Mouse (Mus musculus): ENCODE data around the gene Nell1. TPM values are rescaled to one million over a fixed set of nuclear protein-coding genes. Genes with fewer than 3 reads are reported as not detected.

Gene Nell1
- total and polyA plus RNA-seq, 2 experiments from 2014 or later: 0.05 TPM; not detected in 1

GRCm38 (mm10) chr7:50783652-50784051 is 809.0 kb downstream of the Nell1 start:
- H3K4me2 ChIP-seq (ENCODE audit: low read depth, low read length): no peak overlapping the region

GRCm38 (mm10) chr7:50826180-50826579 is 851.5 kb downstream of the Nell1 start:
- WGBS: 52% methylated on average over 7 of the region's 7 CpGs
- Histone ChIP-seq H3K4me1 (ENCODE audit: control insufficient read depth, insufficient read depth) (no peaks in the 10 kb centered on the region), H3K27ac (ENCODE audit: low read depth) (no peak overlapping the region), H3K4me3 (ENCODE audit: low read depth, low read length) (no peak overlapping the region), H3K36me3 (replicated peaks; ENCODE audit: control insufficient read depth, insufficient read depth, low read length) (no peaks in the 10 kb centered on the region), H3K9me3 (replicated peaks; ENCODE audit: control insufficient read depth, low read length) (no peaks in the 10 kb centered on the region), H3K27me3 (ENCODE audit: control insufficient read depth, insufficient read depth, low read length) (no peaks in the 10 kb centered on the region), H3K9ac (replicated peaks; ENCODE audit: low read depth, low read length) (no peak overlapping the region), H3K4me2 (ENCODE audit: low read depth, low read length) (no peak overlapping the region)
- no peak for ATAC-seq (ENCODE audit: insufficient read depth, low read depth)
- TF ChIP-seq CTCF (IDR thresholded peaks at IDR 0.05; ENCODE audit: low read depth) (no peak), EP300 (IDR thresholded peaks at IDR 0.05; ENCODE audit: low read depth) (no peak)
- DNase-seq (ENCODE audit: low spot score): no peak

More at GRCm38 (mm10) chr7:50783652-50784051, 809.0 kb downstream of the Nell1 start:
- Histone ChIP-seq H3K9ac (replicated peaks; ENCODE audit: low read depth, low read length) (no peak overlapping the region), H3K27ac (ENCODE audit: low read depth) (no peak overlapping the region), H3K27me3 (ENCODE audit: control insufficient read depth, insufficient read depth, low read length) (no peaks in the 10 kb centered on the region), H3K36me3 (replicated peaks; ENCODE audit: control insufficient read depth, insufficient read depth, low read length) (no peaks in the 10 kb centered on the region), H3K9me3 (replicated peaks; ENCODE audit: control insufficient read depth, low read length) (no peaks in the 10 kb centered on the region), H3K4me1 (ENCODE audit: control insufficient read depth, insufficient read depth) (no peaks in the 10 kb centered on the region), H3K4me3 (ENCODE audit: low read depth, low read length) (no peak overlapping the region)
- no peak for ATAC-seq (ENCODE audit: insufficient read depth, low read depth)
- DNase-seq (ENCODE audit: low spot score): no peak
- 61% methylated on average over 1 of the region's 1 CpGs for WGBS
- TF ChIP-seq CTCF (IDR thresholded peaks at IDR 0.05; ENCODE audit: low read depth) (peak; percentile 28), EP300 (IDR thresholded peaks at IDR 0.05; ENCODE audit: low read depth) (no peak)

GRCm38 (mm10) chr7:50832799-50833198 is 858.1 kb downstream of the Nell1 start:
- no peaks in the 10 kb centered on the region for H3K27me3 ChIP-seq (ENCODE audit: control insufficient read depth, insufficient read depth, low read length)
- no peak overlapping the region for H3K4me3 ChIP-seq (ENCODE audit: low read depth, low read length)
- no peaks in the 10 kb centered on the region for H3K36me3 ChIP-seq (replicated peaks; ENCODE audit: control insufficient read depth, insufficient read depth, low read length)
- no peak overlapping the region for H3K27ac ChIP-seq (ENCODE audit: low read depth)
- H3K9me3 ChIP-seq (replicated peaks; ENCODE audit: control insufficient read depth, low read length): no peaks in the 10 kb centered on the region
- no peak overlapping the region for H3K4me2 ChIP-seq (ENCODE audit: low read depth, low read length)
- H3K4me1 ChIP-seq (ENCODE audit: control insufficient read depth, insufficient read depth): no peaks in the 10 kb centered on the region
- no peak for TF ChIP-seq EP300 (IDR thresholded peaks at IDR 0.05; ENCODE audit: low read depth)
- TF ChIP-seq CTCF (IDR thresholded peaks at IDR 0.05; ENCODE audit: low read depth): no peak
- 48% methylated on average over 3 of the region's 3 CpGs for WGBS
- DNase-seq (ENCODE audit: low spot score) (no peak), ATAC-seq (ENCODE audit: insufficient read depth, low read depth) (no peak)
- H3K9ac ChIP-seq (replicated peaks; ENCODE audit: low read depth, low read length): no peak overlapping the region

- no peaks in the 10 kb centered on the region for H3K4me1 ChIP-seq (ENCODE audit: control insufficient read depth, insufficient read depth)
- ATAC-seq (ENCODE audit: insufficient read depth, low read depth) (no peak), DNase-seq (ENCODE audit: low spot score) (no peak)
- H3K9me3 ChIP-seq (replicated peaks; ENCODE audit: control insufficient read depth, low read length): no peaks in the 10 kb centered on the region
- no peak for TF ChIP-seq EP300 (IDR thresholded peaks at IDR 0.05; ENCODE audit: low read depth)
- TF ChIP-seq CTCF (IDR thresholded peaks at IDR 0.05; ENCODE audit: low read depth): no peak
- no peak overlapping the region for H3K27ac ChIP-seq (ENCODE audit: low read depth)
- no peak overlapping the region for H3K4me3 ChIP-seq (ENCODE audit: low read depth, low read length)
- no peak overlapping the region for H3K4me2 ChIP-seq (ENCODE audit: low read depth, low read length)
- H3K9ac ChIP-seq (replicated peaks; ENCODE audit: low read depth, low read length): no peak overlapping the region
- H3K36me3 ChIP-seq (replicated peaks; ENCODE audit: control insufficient read depth, insufficient read depth, low read length): no peaks in the 10 kb centered on the region
- no peaks in the 10 kb centered on the region for H3K27me3 ChIP-seq (ENCODE audit: control insufficient read depth, insufficient read depth, low read length)
These were observed 868.0 kb downstream of the Nell1 start for GRCm38 (mm10) chr7:50842646-50843045.

DNA sequence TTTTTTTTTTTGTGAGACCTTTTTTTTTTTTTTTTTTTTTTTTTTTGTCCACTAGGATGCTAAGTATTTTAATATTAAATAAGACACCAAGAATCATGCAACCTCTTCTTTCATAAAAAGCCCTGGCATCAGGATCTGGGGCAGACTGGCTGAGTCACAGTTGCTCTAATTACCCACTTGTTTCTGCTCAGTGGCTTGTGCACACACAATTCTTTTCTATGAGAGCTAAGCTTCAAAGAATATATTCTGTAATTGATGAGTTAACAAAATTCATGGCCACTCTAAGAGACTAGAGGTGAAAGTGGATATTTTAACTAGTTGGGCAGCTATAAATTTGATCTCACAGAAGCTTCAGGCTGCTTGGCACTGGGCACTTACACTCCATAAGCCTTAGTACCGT is 873.3 kb downstream of the Nell1 start:
- Histone ChIP-seq H3K4me3 (ENCODE audit: low read depth, low read length) (no peak overlapping the region), H3K9me3 (replicated peaks; ENCODE audit: control insufficient read depth, low read length) (no peaks in the 10 kb centered on the region), H3K27ac (ENCODE audit: low read depth) (no peak overlapping the region), H3K4me2 (ENCODE audit: low read depth, low read length) (no peak overlapping the region), H3K4me1 (ENCODE audit: control insufficient read depth, insufficient read depth) (no peaks in the 10 kb centered on the region), H3K27me3 (ENCODE audit: control insufficient read depth, insufficient read depth, low read length) (no peaks in the 10 kb centered on the region), H3K9ac (replicated peaks; ENCODE audit: low read depth, low read length) (no peak overlapping the region), H3K36me3 (replicated peaks; ENCODE audit: control insufficient read depth, insufficient read depth, low read length) (no peaks in the 10 kb centered on the region)
- WGBS: 56% methylated on average over 1 of the region's 1 CpGs
- ATAC-seq (ENCODE audit: insufficient read depth, low read depth) (no peak), DNase-seq (ENCODE audit: low spot score) (no peak)
- no peak for TF ChIP-seq CTCF (IDR thresholded peaks at IDR 0.05; ENCODE audit: low read depth)
- no peak for TF ChIP-seq EP300 (IDR thresholded peaks at IDR 0.05; ENCODE audit: low read depth)

DNA sequence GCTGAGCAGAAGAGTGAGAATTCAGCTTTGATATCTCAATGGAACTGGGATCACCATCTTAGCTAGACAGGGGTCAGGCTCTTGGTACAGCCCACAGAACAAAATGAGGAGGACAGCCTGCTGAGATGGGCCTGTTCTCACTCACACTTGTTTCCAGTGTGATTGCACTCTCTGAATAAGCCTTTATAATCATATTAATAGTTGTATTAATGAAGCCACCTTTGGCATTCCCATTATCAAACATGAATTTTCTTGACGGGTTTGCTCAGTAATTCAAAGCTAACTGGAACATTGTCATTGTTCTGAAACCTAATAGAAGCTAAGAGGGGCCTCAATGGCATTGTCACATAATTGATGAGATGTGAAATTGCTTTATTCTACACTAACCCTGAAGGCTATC is 875.6 kb downstream of the Nell1 start:
- 57% methylated on average over 1 of the region's 1 CpGs for WGBS
- no peak overlapping the region for H3K27ac ChIP-seq (ENCODE audit: low read depth)

More for the DNA sequence above, 875.6 kb downstream of the Nell1 start:
- TF ChIP-seq CTCF (IDR thresholded peaks at IDR 0.05; ENCODE audit: low read depth) (no peak), EP300 (IDR thresholded peaks at IDR 0.05; ENCODE audit: low read depth) (no peak)
- Histone ChIP-seq H3K9me3 (replicated peaks; ENCODE audit: control insufficient read depth, low read length) (no peaks in the 10 kb centered on the region), H3K9ac (replicated peaks; ENCODE audit: low read depth, low read length) (no peak overlapping the region), H3K4me2 (ENCODE audit: low read depth, low read length) (no peak overlapping the region), H3K36me3 (replicated peaks; ENCODE audit: control insufficient read depth, insufficient read depth, low read length) (no peaks in the 10 kb centered on the region), H3K4me3 (ENCODE audit: low read depth, low read length) (no peak overlapping the region), H3K27me3 (ENCODE audit: control insufficient read depth, insufficient read depth, low read length) (no peaks in the 10 kb centered on the region), H3K4me1 (ENCODE audit: control insufficient read depth, insufficient read depth) (no peaks in the 10 kb centered on the region)
- ATAC-seq (ENCODE audit: insufficient read depth, low read depth) (no peak), DNase-seq (ENCODE audit: low spot score) (no peak)

Data from heart, postnatal 0 days (tissue).